Mouse (Mus musculus) spleen, adult 2 months (tissue): Measurements from ENCODE around the gene Mrpl18.

Source experiments
- CTCF ChIP-seq: fragments of 200-500 bp; IDR thresholded peaks from 2 replicates; pipeline ENCODE4 v1.5.1; 2011; ENCODE audit warnings: mild to moderate bottlenecking, inconsistent platforms; ENCODE audit not compliant: insufficient read depth, insufficient read length, insufficient replicate concordance; ENCODE audit errors: extremely low read depth
- POLR2A ChIP-seq: fragments of 200-500 bp; IDR thresholded peaks from 2 replicates; pipeline ENCODE4 v1.6.1; 2011; ENCODE audit warnings: low read depth, low read length, inconsistent platforms

GRCm38 (mm10) chr17:12864111-12864510, 52.0 kb downstream of the Mrpl18 start:
- no peak for TF ChIP-seq CTCF
- TF ChIP-seq POLR2A = no peak
